Mouse (Mus musculus): Measurements from ENCODE around the gene Frem1. TPM values are rescaled to one million over a fixed set of nuclear protein-coding genes. Genes with fewer than 3 reads are reported as not detected.

Gene Frem1
- polyA plus RNA-seq, 1 experiment from 2014 or later = 1.5 TPM

- Histone ChIP-seq H3K9ac (ENCODE audit: low read depth, low read length) (no peak overlapping the region), H3K36me3 (ENCODE audit: control insufficient read depth, insufficient read depth) (no peaks in the 10 kb centered on the region), H3K27ac (ENCODE audit: low read depth, low read length) (no peak overlapping the region), H3K4me1 (replicated peaks; ENCODE audit: control insufficient read depth, insufficient read depth, low read length) (no peaks in the 10 kb centered on the region), H3K4me2 (replicated peaks; ENCODE audit: low read depth) (no peak overlapping the region), H3K4me3 (ENCODE audit: low read depth, low read length) (no peak overlapping the region), H3K9me3 (ENCODE audit: control insufficient read depth) (no peaks in the 10 kb centered on the region), H3K27me3 (replicated peaks; ENCODE audit: control insufficient read depth, insufficient read depth, low read length) (no peaks in the 10 kb centered on the region)
- no peak for ATAC-seq
- 70% methylated on average over 8 of the region's 8 CpGs for WGBS
- no peak for TF ChIP-seq CTCF (IDR thresholded peaks at IDR 0.05; ENCODE audit: low read depth)
Measured at GRCm38 (mm10) chr4:83018111-83019105, 33.7 kb downstream of the Frem1 start.

GRCm38 (mm10) chr4:83014538-83014937, 37.6 kb downstream of the Frem1 start:
- H3K9ac ChIP-seq (ENCODE audit: low read depth, low read length) = no peak overlapping the region
- no peak for TF ChIP-seq CTCF (IDR thresholded peaks at IDR 0.05; ENCODE audit: low read depth)
- no peaks in the 10 kb centered on the region for H3K4me1 ChIP-seq (replicated peaks; ENCODE audit: control insufficient read depth, insufficient read depth, low read length)
- H3K4me2 ChIP-seq (replicated peaks; ENCODE audit: low read depth) = no peak overlapping the region
- no peak overlapping the region for H3K27ac ChIP-seq (ENCODE audit: low read depth, low read length)
- H3K9me3 ChIP-seq (ENCODE audit: control insufficient read depth) = no peaks in the 10 kb centered on the region
- no peak for ATAC-seq
- no peak overlapping the region for H3K4me3 ChIP-seq (ENCODE audit: low read depth, low read length)
- no peaks in the 10 kb centered on the region for H3K27me3 ChIP-seq (replicated peaks; ENCODE audit: control insufficient read depth, insufficient read depth, low read length)
- H3K36me3 ChIP-seq (ENCODE audit: control insufficient read depth, insufficient read depth) = no peaks in the 10 kb centered on the region
- 57% methylated on average over 2 of the region's 2 CpGs for WGBS

- no peak overlapping the region for H3K4me2 ChIP-seq (replicated peaks; ENCODE audit: low read depth)
- 78% methylated on average over 5 of the region's 5 CpGs for WGBS
- no peaks in the 10 kb centered on the region for H3K36me3 ChIP-seq (ENCODE audit: control insufficient read depth, insufficient read depth)
- no peaks in the 10 kb centered on the region for H3K4me1 ChIP-seq (replicated peaks; ENCODE audit: control insufficient read depth, insufficient read depth, low read length)
- ATAC-seq = no peak
- no peak overlapping the region for H3K27ac ChIP-seq (ENCODE audit: low read depth, low read length)
- TF ChIP-seq CTCF (IDR thresholded peaks at IDR 0.05; ENCODE audit: low read depth) = no peak
- no peak overlapping the region for H3K4me3 ChIP-seq (ENCODE audit: low read depth, low read length)
- H3K9ac ChIP-seq (ENCODE audit: low read depth, low read length) = no peak overlapping the region
- no peaks in the 10 kb centered on the region for H3K27me3 ChIP-seq (replicated peaks; ENCODE audit: control insufficient read depth, insufficient read depth, low read length)
- no peaks in the 10 kb centered on the region for H3K9me3 ChIP-seq (ENCODE audit: control insufficient read depth)
Measured at GRCm38 (mm10) chr4:83004086-83004485, 48.1 kb downstream of the Frem1 start.

GRCm38 (mm10) chr4:82992042-82992441, 60.1 kb downstream of the Frem1 start:
- WGBS = 96% methylated on average over 3 of the region's 3 CpGs
- ATAC-seq = no peak
- no peak overlapping the region for H3K9ac ChIP-seq (ENCODE audit: low read depth, low read length)
- no peaks in the 10 kb centered on the region for H3K4me1 ChIP-seq (replicated peaks; ENCODE audit: control insufficient read depth, insufficient read depth, low read length)
- no peak overlapping the region for H3K4me2 ChIP-seq (replicated peaks; ENCODE audit: low read depth)
- H3K9me3 ChIP-seq (ENCODE audit: control insufficient read depth) = no peaks in the 10 kb centered on the region
- H3K36me3 ChIP-seq (ENCODE audit: control insufficient read depth, insufficient read depth) = no peaks in the 10 kb centered on the region
- no peak overlapping the region for H3K4me3 ChIP-seq (ENCODE audit: low read depth, low read length)
- no peak overlapping the region for H3K27ac ChIP-seq (ENCODE audit: low read depth, low read length)
- no peaks in the 10 kb centered on the region for H3K27me3 ChIP-seq (replicated peaks; ENCODE audit: control insufficient read depth, insufficient read depth, low read length)
- no peak for TF ChIP-seq CTCF (IDR thresholded peaks at IDR 0.05; ENCODE audit: low read depth)

GRCm38 (mm10) chr4:82990973-82991695, 61.0 kb downstream of the Frem1 start:
- H3K27me3 ChIP-seq (replicated peaks; ENCODE audit: control insufficient read depth, insufficient read depth, low read length) = no peaks in the 10 kb centered on the region
- no peak overlapping the region for H3K4me3 ChIP-seq (ENCODE audit: low read depth, low read length)
- no peak overlapping the region for H3K4me2 ChIP-seq (replicated peaks; ENCODE audit: low read depth)
- no peak overlapping the region for H3K27ac ChIP-seq (ENCODE audit: low read depth, low read length)
- 67% methylated on average over 7 of the region's 7 CpGs for WGBS
- no peaks in the 10 kb centered on the region for H3K4me1 ChIP-seq (replicated peaks; ENCODE audit: control insufficient read depth, insufficient read depth, low read length)
- no peak overlapping the region for H3K9ac ChIP-seq (ENCODE audit: low read depth, low read length)
- no peaks in the 10 kb centered on the region for H3K9me3 ChIP-seq (ENCODE audit: control insufficient read depth)
- no peak for TF ChIP-seq CTCF (IDR thresholded peaks at IDR 0.05; ENCODE audit: low read depth)
- no peaks in the 10 kb centered on the region for H3K36me3 ChIP-seq (ENCODE audit: control insufficient read depth, insufficient read depth)
- ATAC-seq = no peak

GRCm38 (mm10) chr4:82972381-82972780, 79.8 kb downstream of the Frem1 start:
- Histone ChIP-seq H3K9me3 (ENCODE audit: control insufficient read depth) (no peaks in the 10 kb centered on the region), H3K9ac (ENCODE audit: low read depth, low read length) (no peak overlapping the region), H3K4me3 (ENCODE audit: low read depth, low read length) (no peak overlapping the region), H3K4me2 (replicated peaks; ENCODE audit: low read depth) (no peak overlapping the region), H3K36me3 (ENCODE audit: control insufficient read depth, insufficient read depth) (no peaks in the 10 kb centered on the region), H3K4me1 (replicated peaks; ENCODE audit: control insufficient read depth, insufficient read depth, low read length) (no peaks in the 10 kb centered on the region), H3K27me3 (replicated peaks; ENCODE audit: control insufficient read depth, insufficient read depth, low read length) (no peaks in the 10 kb centered on the region), H3K27ac (ENCODE audit: low read depth, low read length) (no peak overlapping the region)
- 81% methylated on average over 4 of the region's 4 CpGs for WGBS
- no peak for TF ChIP-seq CTCF (IDR thresholded peaks at IDR 0.05; ENCODE audit: low read depth)
- no peak for ATAC-seq
